Mouse (Mus musculus) thymus, postnatal 10 days (tissue): Measurements from ENCODE around the gene Sult1a1.

Experiments
- DNase-seq, 2 experiments: peaks; one replicate each; pipeline ENCODE4 v3.0.0; 2021; ENCODE audit warnings: low spot score in 2 of 2

The Sult1a1 gene

GRCm38 (mm10) chr7:126676207-126676606, at the start of gene Sult1a1:
Gene Sult1a1, minus strand, starts transcription at chr7:126676432.
- DNase-seq = no peak

GRCm38 (mm10) chr7:126725667-126726066, 49.4 kb upstream of the Sult1a1 start:
- no peak for DNase-seq

GRCm38 (mm10) chr7:126725077-126725476, 48.8 kb upstream of the Sult1a1 start:
- DNase-seq = no peak

- DNase-seq = no peak
These were observed 45.4 kb upstream of the Sult1a1 start for GRCm38 (mm10) chr7:126721635-126722034.

- DNase-seq = peak in 1 of 2 experiments; percentile 40
These were observed 42.6 kb upstream of the Sult1a1 start for GRCm38 (mm10) chr7:126718787-126719337.

GRCm38 (mm10) chr7:126717566-126717965, 41.3 kb upstream of the Sult1a1 start:
- DNase-seq = no peak

GRCm38 (mm10) chr7:126715679-126716078, 39.4 kb upstream of the Sult1a1 start:
- DNase-seq = no peak

- DNase-seq = peak; percentile 56 to 66
These were observed 35.7 kb upstream of the Sult1a1 start for GRCm38 (mm10) chr7:126711910-126712309.

- peak in 1 of 2 experiments; percentile 30 for DNase-seq
These were observed 34.0 kb upstream of the Sult1a1 start for GRCm38 (mm10) chr7:126710266-126710665.

- no peak for DNase-seq
These were observed 32.1 kb upstream of the Sult1a1 start for GRCm38 (mm10) chr7:126708175-126708952.

GRCm38 (mm10) chr7:126707442-126708174, 31.4 kb upstream of the Sult1a1 start, which contains the start of gene Coro1a:
Gene Coro1a, minus strand, starts transcription at chr7:126707787.
- peak; percentile 77 to 85 for DNase-seq

GRCm38 (mm10) chr7:126704121-126704980, 28.1 kb upstream of the Sult1a1 start:
- DNase-seq = peak; percentile 89 to 91

GRCm38 (mm10) chr7:126703757-126704077, 27.5 kb upstream of the Sult1a1 start:
- peak; percentile 49 to 51 for DNase-seq

- DNase-seq = peak; percentile 72 to 74
These were observed 26.9 kb upstream of the Sult1a1 start for GRCm38 (mm10) chr7:126702861-126703756.

- DNase-seq = peak; percentile 79 to 80
These were observed 26.1 kb upstream of the Sult1a1 start for GRCm38 (mm10) chr7:126702358-126702757.

GRCm38 (mm10) chr7:126701559-126702357, 25.5 kb upstream of the Sult1a1 start:
- peak; percentile 45 to 57 for DNase-seq

- peak; percentile 92 to 98 for DNase-seq
These were observed 24.8 kb upstream of the Sult1a1 start for GRCm38 (mm10) chr7:126701070-126701469.

- peak in 1 of 2 experiments; percentile 16 for DNase-seq
These were observed 24.1 kb upstream of the Sult1a1 start for GRCm38 (mm10) chr7:126700063-126701015.

GRCm38 (mm10) chr7:126697838-126698237, 21.6 kb upstream of the Sult1a1 start:
- no peak for DNase-seq
